Mouse (Mus musculus) brain, embryonic 14.5 days (tissue): ENCODE measurements around the gene Foxf1. TPM values are rescaled to one million over a fixed set of nuclear protein-coding genes. Genes with fewer than 3 reads are reported as not detected.

Experiments
- DNase-seq: peaks from one replicate; pipeline ENCODE4 v3.0.0-alpha.2; 2011; ENCODE audit warnings: low read depth
- CTCF ChIP-seq: fragments of 200-500 bp; IDR thresholded peaks from 2 replicates; pipeline ENCODE4 v1.5.1; 2012; ENCODE audit warnings: inconsistent platforms, mild to moderate bottlenecking, moderate library complexity, borderline replicate concordance; ENCODE audit not compliant: insufficient read depth, insufficient read length; ENCODE audit errors: extremely low read depth
- POLR2A ChIP-seq: fragments of 200-500 bp; IDR thresholded peaks from 2 replicates; pipeline ENCODE4 v1.6.1; 2012; ENCODE audit warnings: mild to moderate bottlenecking, inconsistent platforms, borderline replicate concordance; ENCODE audit not compliant: poor library complexity, insufficient read depth, insufficient read length, severe bottlenecking; ENCODE audit errors: extremely low read depth
- polyA plus RNA-seq: library from polyadenylated mRNA; depleted of rRNA; stranded (reverse); fragments of >200 nt; gene quantifications from 2 replicates; pipeline ENCODE4 v1.2.3, GENCODE M21; 2012; rRNA removed

Gene Foxf1
- polyA plus RNA-seq = 1.2 and 1.3 TPM in 2 replicates

GRCm38 (mm10) chr8:121084210-121084951 lies at the start of gene Foxf1:
Gene Foxf1, plus strand, starts transcription at chr8:121084386.
- no peak for DNase-seq
- TF ChIP-seq POLR2A = no peak
- no peak for TF ChIP-seq CTCF

GRCm38 (mm10) chr8:121035611-121036010 lies 48.6 kb upstream of the Foxf1 start:
- no peak for TF ChIP-seq CTCF
- no peak for TF ChIP-seq POLR2A
- no peak for DNase-seq

GRCm38 (mm10) chr8:121043719-121044440 lies 40.3 kb upstream of the Foxf1 start:
- TF ChIP-seq CTCF (no peak), POLR2A (no peak)
- no peak for DNase-seq

- TF ChIP-seq CTCF (no peak), POLR2A (no peak)
- no peak for DNase-seq
These were observed 36.7 kb upstream of the Foxf1 start for GRCm38 (mm10) chr8:121047441-121047840.

GRCm38 (mm10) chr8:121058081-121058480 lies 26.1 kb upstream of the Foxf1 start:
- TF ChIP-seq POLR2A (no peak), CTCF (no peak)
- DNase-seq = no peak

GRCm38 (mm10) chr8:121059098-121059497 lies 25.1 kb upstream of the Foxf1 start:
- peak; percentile 81 for DNase-seq
- TF ChIP-seq CTCF (no peak), POLR2A (no peak)

GRCm38 (mm10) chr8:121062521-121062920 lies 21.7 kb upstream of the Foxf1 start:
- peak; percentile 57 for DNase-seq
- no peak for TF ChIP-seq POLR2A
- no peak for TF ChIP-seq CTCF

- no peak for TF ChIP-seq POLR2A
- no peak for TF ChIP-seq CTCF
These were observed 20.5 kb upstream of the Foxf1 start for GRCm38 (mm10) chr8:121063649-121064048.

GRCm38 (mm10) chr8:121071454-121071853 lies 12.7 kb upstream of the Foxf1 start:
- no peak for DNase-seq
- TF ChIP-seq CTCF (peak; percentile 31; the same call in 1 of the 2 replicates), POLR2A (no peak)

More at GRCm38 (mm10) chr8:121063649-121064048, 20.5 kb upstream of the Foxf1 start:
- peak; percentile 53 for DNase-seq

- TF ChIP-seq CTCF = no peak
- TF ChIP-seq POLR2A = no peak
- DNase-seq = no peak
These were observed 11.6 kb upstream of the Foxf1 start for GRCm38 (mm10) chr8:121072406-121073130.
